ENCODE assay signal across 7 mouse cellular contexts in genomic region chr16:50010532-50010971, GRCm38 (mm10).
DNase-seq lines count a peak whose midpoint lies in the region; TF ChIP-seq lines count a peak whose summit lies in the region.

No protein-coding gene starts in this region.

- no peaks in the 10 kb centered on the region for H3K27me3 ChIP-seq in embryonic facial prominence, embryonic 10.5 days (replicated peaks; ENCODE audit: low read depth, poor library complexity, severe bottlenecking)

- no peak overlapping the region for H3K4me3 ChIP-seq in left cerebral cortex, adult 2 months
- no peak overlapping the region for H3K4me3 ChIP-seq in embryonic facial prominence, embryonic 10.5 days

- peak; percentile 26 for DNase-seq in urinary bladder, postnatal 14 days (ENCODE audit: low spot score)
- no peak for DNase-seq in urinary bladder, postnatal 25 days (ENCODE audit: low spot score)
- DNase-seq in cerebellum, postnatal 36 days = peak; percentile 68 to 71
- DNase-seq in heart, postnatal 36 days = peak; percentile 30 to 63
- peak; percentile 19 to 20 for DNase-seq in left cerebral cortex, adult 2 months (ENCODE audit: extremely low spot score in 1 of 2, low spot score in 2 of 2)
- DNase-seq in right cerebral cortex, postnatal 36 days (ENCODE audit: low spot score in 2 of 2) = peak; percentile 17 to 26
- DNase-seq in embryonic facial prominence, embryonic 10.5 days (ENCODE audit: low spot score) = no peak

- 77% methylated on average over 6 of the region's 6 CpGs for WGBS in embryonic facial prominence, embryonic 10.5 days

- TF ChIP-seq CTCF in left cerebral cortex, adult 2 months (IDR thresholded peaks at IDR 0.05) = no peak

- intact Hi-C loops in heart, postnatal 36 days (cut with DNase I) = no loop called here
- intact Hi-C loops in left cerebral cortex, adult 2 months (cut with DNase I) = loop anchor here (2.0 to 5.0 kb wide), 2 partner anchors 32 to 48 kb away; no protein-coding TSS in a partner anchor

- H3K27ac ChIP-seq in left cerebral cortex, adult 2 months = peak overlapping the region; percentile 4
- H3K27ac ChIP-seq in embryonic facial prominence, embryonic 10.5 days (replicated peaks) = no peak overlapping the region

- H3K9me3 ChIP-seq in embryonic facial prominence, embryonic 10.5 days = no peaks in the 10 kb centered on the region

- no peaks in the 10 kb centered on the region for H3K36me3 ChIP-seq in embryonic facial prominence, embryonic 10.5 days (replicated peaks)

- H3K4me1 ChIP-seq in embryonic facial prominence, embryonic 10.5 days = no peaks in the 10 kb centered on the region

Comparison
In these comparisons a context has a peak if more than half of its experiments do, and no peak if none do; other contexts are left out.
1. DNase-seq: peak in urinary bladder, postnatal 14 days (single experiment), cerebellum, postnatal 36 days (2 of 2), heart, postnatal 36 days (2 of 2), left cerebral cortex, adult 2 months (2 of 2) and right cerebral cortex, postnatal 36 days (2 of 2); none in urinary bladder, postnatal 25 days (single experiment) and embryonic facial prominence, embryonic 10.5 days (single experiment).